Mouse (Mus musculus): ENCODE results near the gene Banf1.

- TF ChIP-seq E2F4 (IDR thresholded peaks at IDR 0.05; ENCODE audit: insufficient read depth), result no peak
- TF ChIP-seq POLR2A (IDR thresholded peaks at IDR 0.05; ENCODE audit: insufficient read length, low read depth), result no peak
- TF ChIP-seq MYOG (IDR thresholded peaks at IDR 0.05; ENCODE audit: control insufficient read depth in 1 of 3, insufficient read depth in 1 of 3, insufficient read length in 2 of 3, low read depth in 2 of 3), result no peak
- TF ChIP-seq TCF12 (IDR thresholded peaks at IDR 0.05; ENCODE audit: insufficient read depth, poor library complexity, severe bottlenecking), result no peak
- TF ChIP-seq POLR2AphosphoS2 (IDR thresholded peaks at IDR 0.05; ENCODE audit: insufficient read length, low read depth), result peak; percentile 38
- TF ChIP-seq USF1 (IDR thresholded peaks at IDR 0.05; ENCODE audit: low read depth), result no peak
- no peak for TF ChIP-seq SRF (IDR thresholded peaks at IDR 0.05; ENCODE audit: control insufficient read depth, insufficient read length, low read depth)
These were observed 7.8 kb upstream of the Banf1 start for GRCm38 (mm10) chr19:5374748-5375147.

All from myocyte (in vitro differentiated cells).